Mouse (Mus musculus): ENCODE results near the gene Mnat1. TPM values are rescaled to one million over a fixed set of nuclear protein-coding genes. Genes with fewer than 3 reads are reported as not detected.
A peak's percentile ranks its signal among the peaks of the same experiment; 100 is the strongest.
"Not testable (repeated sequence)": the region's sequence is repeated elsewhere in the genome, so short reads cannot be mapped to it uniquely, and the experiment has no call there.

The Mnat1 gene
- polyA plus RNA-seq (2014; fragmentation: Nextera tagmentation; extraction: Ambion mirVana), result 31.0 and 34.4 TPM in 2 replicates

- H3K9me3 ChIP-seq (ENCODE audit: control insufficient read depth, low read length), result no peaks in the 10 kb centered on the region
- peak; percentile 98 for DNase-seq (ENCODE audit: low spot score)
- H3K4me2 ChIP-seq (ENCODE audit: low read length), result peak within 1 kb of the TSS; percentile 70
- no peaks in the 10 kb centered on the region for H3K27me3 ChIP-seq (replicated peaks; ENCODE audit: control insufficient read depth, insufficient read depth, low read length)
- no peaks in the 10 kb centered on the region for H3K36me3 ChIP-seq (ENCODE audit: control insufficient read depth, insufficient read depth, low read length)
- WGBS, result under 1% methylated on average over 23 of the region's 23 CpGs
- H3K9ac ChIP-seq (ENCODE audit: low read length), result peak within 1 kb of the TSS; percentile 76
- 0 out of 2 replicates have a peak, but pooled peaks have one; percentile 47 for ATAC-seq (replicated peaks; ENCODE audit: low FRiP score, low TSS enrichment, low read depth)
- H3K27ac ChIP-seq (ENCODE audit: low read depth), result no peak within 1 kb of the TSS
- no peaks in the 10 kb centered on the region for H3K4me1 ChIP-seq (replicated peaks; ENCODE audit: control insufficient read depth, insufficient read depth, low read length)
- H3K4me3 ChIP-seq (ENCODE audit: low read depth, low read length), result peak within 1 kb of the TSS; percentile 74
Measured at GRCm38 (mm10) chr12:73123093-73124041, at the start of gene Mnat1. Gene Mnat1 (plus strand): TSS chr12:73123717.

GRCm38 (mm10) chr12:73081828-73082227 lies 41.7 kb upstream of the Mnat1 start:
- not testable (repeated sequence) for H3K36me3 ChIP-seq (ENCODE audit: control insufficient read depth, insufficient read depth, low read length); H3K9ac ChIP-seq (ENCODE audit: low read length); H3K4me3 ChIP-seq (ENCODE audit: low read depth, low read length); ATAC-seq (replicated peaks; ENCODE audit: low FRiP score, low TSS enrichment, low read depth); H3K4me1 ChIP-seq (replicated peaks; ENCODE audit: control insufficient read depth, insufficient read depth, low read length); H3K4me2 ChIP-seq (ENCODE audit: low read length); H3K27me3 ChIP-seq (replicated peaks; ENCODE audit: control insufficient read depth, insufficient read depth, low read length); H3K9me3 ChIP-seq (ENCODE audit: control insufficient read depth, low read length); H3K27ac ChIP-seq (ENCODE audit: low read depth); DNase-seq (ENCODE audit: low spot score)
- 86% methylated on average over 4 of the region's 4 CpGs for WGBS

DNA sequence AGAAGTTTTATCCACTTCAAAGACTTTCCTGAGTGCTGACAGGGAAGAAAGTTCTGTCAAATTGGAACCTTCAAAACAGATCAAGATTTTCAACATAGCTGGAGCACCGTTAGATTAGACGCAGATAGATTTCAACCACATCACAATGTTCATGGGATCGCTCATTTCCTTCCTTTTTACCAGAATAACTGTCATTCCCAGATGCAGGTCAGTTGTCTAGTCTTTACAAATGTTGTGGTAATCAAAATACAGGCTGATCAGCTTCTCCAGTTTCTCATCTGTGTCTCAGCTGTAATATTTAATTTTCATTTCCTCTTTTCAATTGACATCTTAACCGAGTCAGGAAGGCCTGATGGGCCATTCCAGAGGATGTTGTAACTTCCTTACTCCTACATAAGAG lies 39.7 kb upstream of the Mnat1 start:
- Histone ChIP-seq H3K27ac (ENCODE audit: low read depth) (no peak overlapping the region), H3K4me3 (ENCODE audit: low read depth, low read length) (no peak overlapping the region), H3K4me2 (ENCODE audit: low read length) (no peak overlapping the region), H3K36me3 (ENCODE audit: control insufficient read depth, insufficient read depth, low read length) (no peaks in the 10 kb centered on the region), H3K27me3 (replicated peaks; ENCODE audit: control insufficient read depth, insufficient read depth, low read length) (no peaks in the 10 kb centered on the region), H3K9me3 (ENCODE audit: control insufficient read depth, low read length) (no peaks in the 10 kb centered on the region), H3K4me1 (replicated peaks; ENCODE audit: control insufficient read depth, insufficient read depth, low read length) (no peaks in the 10 kb centered on the region), H3K9ac (ENCODE audit: low read length) (no peak overlapping the region)
- 80% methylated on average over 4 of the region's 4 CpGs for WGBS
- DNase-seq (ENCODE audit: low spot score), result no peak
- ATAC-seq (replicated peaks; ENCODE audit: low FRiP score, low TSS enrichment, low read depth), result no peak

GRCm38 (mm10) chr12:73085739-73086630 lies 37.5 kb upstream of the Mnat1 start:
- no peak overlapping the region for H3K4me2 ChIP-seq (ENCODE audit: low read length)
- H3K27me3 ChIP-seq (replicated peaks; ENCODE audit: control insufficient read depth, insufficient read depth, low read length), result no peaks in the 10 kb centered on the region
- 28% methylated on average over 11 of the region's 11 CpGs for WGBS
- no peaks in the 10 kb centered on the region for H3K36me3 ChIP-seq (ENCODE audit: control insufficient read depth, insufficient read depth, low read length)
- no peak overlapping the region for H3K27ac ChIP-seq (ENCODE audit: low read depth)
- H3K4me1 ChIP-seq (replicated peaks; ENCODE audit: control insufficient read depth, insufficient read depth, low read length), result no peaks in the 10 kb centered on the region
- DNase-seq (ENCODE audit: low spot score), result no peak
- no peak for ATAC-seq (replicated peaks; ENCODE audit: low FRiP score, low TSS enrichment, low read depth)
- no peak overlapping the region for H3K9ac ChIP-seq (ENCODE audit: low read length)
- H3K9me3 ChIP-seq (ENCODE audit: control insufficient read depth, low read length), result no peaks in the 10 kb centered on the region
- H3K4me3 ChIP-seq (ENCODE audit: low read depth, low read length), result no peak overlapping the region

DNA sequence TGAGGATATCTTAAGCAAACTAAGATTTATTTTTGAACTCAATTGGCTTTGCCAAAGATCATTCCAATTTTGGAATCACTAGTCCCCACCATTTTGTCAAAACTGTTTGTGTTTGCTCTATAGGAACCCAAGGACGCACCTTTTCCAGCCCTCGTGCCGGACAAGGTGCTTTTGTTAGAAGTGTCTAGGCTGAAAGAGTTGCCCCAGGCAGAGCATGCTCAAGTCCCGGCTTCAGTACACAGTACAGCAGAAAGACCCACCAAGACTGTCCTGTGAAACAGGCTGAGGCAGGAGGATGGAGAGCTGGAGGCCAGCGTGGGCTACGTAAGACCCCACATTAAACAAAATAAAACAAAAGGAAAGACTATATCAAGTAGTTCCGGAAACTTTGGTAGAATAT lies 36.4 kb upstream of the Mnat1 start:
- no peak for DNase-seq (ENCODE audit: low spot score)
- ATAC-seq (replicated peaks; ENCODE audit: low FRiP score, low TSS enrichment, low read depth), result no peak
- WGBS, result 95% methylated on average over 7 of the region's 7 CpGs
- H3K4me3 ChIP-seq (ENCODE audit: low read depth, low read length), result no peak overlapping the region
- no peaks in the 10 kb centered on the region for H3K4me1 ChIP-seq (replicated peaks; ENCODE audit: control insufficient read depth, insufficient read depth, low read length)
- H3K36me3 ChIP-seq (ENCODE audit: control insufficient read depth, insufficient read depth, low read length), result no peaks in the 10 kb centered on the region
- H3K9me3 ChIP-seq (ENCODE audit: control insufficient read depth, low read length), result no peaks in the 10 kb centered on the region
- no peak overlapping the region for H3K4me2 ChIP-seq (ENCODE audit: low read length)
- H3K27me3 ChIP-seq (replicated peaks; ENCODE audit: control insufficient read depth, insufficient read depth, low read length), result no peaks in the 10 kb centered on the region
- no peak overlapping the region for H3K9ac ChIP-seq (ENCODE audit: low read length)
- H3K27ac ChIP-seq (ENCODE audit: low read depth), result no peak overlapping the region

GRCm38 (mm10) chr12:73088500-73088899 lies 35.0 kb upstream of the Mnat1 start:
- H3K9me3 ChIP-seq (ENCODE audit: control insufficient read depth, low read length), result no peaks in the 10 kb centered on the region
- DNase-seq (ENCODE audit: low spot score) (no peak), ATAC-seq (replicated peaks; ENCODE audit: low FRiP score, low TSS enrichment, low read depth) (no peak)
- WGBS, result 62% methylated on average over 5 of the region's 5 CpGs
- H3K4me1 ChIP-seq (replicated peaks; ENCODE audit: control insufficient read depth, insufficient read depth, low read length), result no peaks in the 10 kb centered on the region
- no peak overlapping the region for H3K4me2 ChIP-seq (ENCODE audit: low read length)
- H3K27me3 ChIP-seq (replicated peaks; ENCODE audit: control insufficient read depth, insufficient read depth, low read length), result no peaks in the 10 kb centered on the region
- no peak overlapping the region for H3K9ac ChIP-seq (ENCODE audit: low read length)
- H3K36me3 ChIP-seq (ENCODE audit: control insufficient read depth, insufficient read depth, low read length), result no peaks in the 10 kb centered on the region
- H3K4me3 ChIP-seq (ENCODE audit: low read depth, low read length), result no peak overlapping the region
- H3K27ac ChIP-seq (ENCODE audit: low read depth), result no peak overlapping the region

- WGBS, result 73% methylated on average over 4 of the region's 5 CpGs
- Histone ChIP-seq H3K4me1 (replicated peaks; ENCODE audit: control insufficient read depth, insufficient read depth, low read length) (no peaks in the 10 kb centered on the region), H3K4me2 (ENCODE audit: low read length) (no peak overlapping the region), H3K9me3 (ENCODE audit: control insufficient read depth, low read length) (no peaks in the 10 kb centered on the region), H3K27ac (ENCODE audit: low read depth) (no peak overlapping the region), H3K4me3 (ENCODE audit: low read depth, low read length) (no peak overlapping the region), H3K36me3 (ENCODE audit: control insufficient read depth, insufficient read depth, low read length) (no peaks in the 10 kb centered on the region), H3K27me3 (replicated peaks; ENCODE audit: control insufficient read depth, insufficient read depth, low read length) (no peaks in the 10 kb centered on the region), H3K9ac (ENCODE audit: low read length) (no peak overlapping the region)
- ATAC-seq (replicated peaks; ENCODE audit: low FRiP score, low TSS enrichment, low read depth), result no peak
- no peak for DNase-seq (ENCODE audit: low spot score)
Measured at GRCm38 (mm10) chr12:73088911-73089310, 34.6 kb upstream of the Mnat1 start.

DNA sequence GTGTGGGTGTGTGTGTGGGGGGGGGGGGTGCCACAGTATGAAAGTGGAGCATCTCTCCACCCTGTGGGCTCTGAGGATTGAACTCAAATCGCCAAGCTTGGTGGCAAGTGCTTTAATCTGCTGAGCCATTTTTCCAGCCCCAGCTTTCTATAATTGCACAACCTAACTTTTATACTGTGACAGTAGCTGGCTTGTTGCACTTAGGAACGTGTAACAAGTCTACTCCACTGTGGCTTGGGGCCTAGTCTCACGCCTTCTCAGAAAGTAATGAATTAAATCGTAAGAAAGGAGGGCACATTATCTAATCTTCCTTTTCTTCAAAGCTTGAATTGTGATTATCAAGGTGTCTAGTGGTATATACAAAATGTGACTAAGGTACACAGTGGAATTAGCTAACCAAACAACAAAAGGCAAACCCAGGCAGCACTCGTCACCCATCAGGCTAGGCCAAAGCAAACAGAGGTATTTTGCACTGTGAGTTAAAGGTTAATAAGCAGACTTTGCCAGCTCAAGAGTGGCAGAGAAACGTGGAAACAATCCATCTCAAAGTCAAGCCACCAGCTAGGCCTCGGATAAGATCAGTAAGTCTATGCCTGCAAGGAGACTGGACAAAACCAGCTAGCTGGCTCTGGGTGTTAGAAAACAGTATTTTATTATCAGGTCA lies 32.7 kb upstream of the Mnat1 start:
- no peak overlapping the region for H3K9ac ChIP-seq (ENCODE audit: low read length)
- ATAC-seq (replicated peaks; ENCODE audit: low FRiP score, low TSS enrichment, low read depth), result no peak
- H3K9me3 ChIP-seq (ENCODE audit: control insufficient read depth, low read length), result no peaks in the 10 kb centered on the region
- H3K36me3 ChIP-seq (ENCODE audit: control insufficient read depth, insufficient read depth, low read length), result no peaks in the 10 kb centered on the region
- WGBS, result 58% methylated on average over 7 of the region's 7 CpGs
- DNase-seq (ENCODE audit: low spot score), result peak; percentile 43
- no peaks in the 10 kb centered on the region for H3K27me3 ChIP-seq (replicated peaks; ENCODE audit: control insufficient read depth, insufficient read depth, low read length)
- no peak overlapping the region for H3K27ac ChIP-seq (ENCODE audit: low read depth)
- no peak overlapping the region for H3K4me2 ChIP-seq (ENCODE audit: low read length)
- H3K4me1 ChIP-seq (replicated peaks; ENCODE audit: control insufficient read depth, insufficient read depth, low read length), result no peaks in the 10 kb centered on the region
- H3K4me3 ChIP-seq (ENCODE audit: low read depth, low read length), result no peak overlapping the region

Measured in intestine, embryonic 14.5 days (tissue).